Mouse (Mus musculus) G1E (cell line): Measurements from ENCODE around the gene Mpp6.

Source experiments
- CTCF ChIP-seq: IDR thresholded peaks from 2 replicates; pipeline ENCODE4 v1.5.1; 2012; ENCODE audit warnings: low read depth, low read length, inconsistent platforms, mixed read lengths
- GATA1 ChIP-seq: IDR thresholded peaks from 2 replicates; pipeline ENCODE4 v1.6.1; 2012; ENCODE audit warnings: borderline replicate concordance, low read length, inconsistent platforms, mixed read lengths
- POLR2AphosphoS5 ChIP-seq: IDR thresholded peaks from 2 replicates; pipeline ENCODE4 v1.6.1; 2012; ENCODE audit warnings: low read depth, low read length, inconsistent platforms; ENCODE audit not compliant: insufficient replicate concordance
- TAL1 ChIP-seq: conservative IDR thresholded peaks from 2 replicates; pipeline ENCODE4 v1.6.1; 2012; ENCODE audit warnings: low read depth, low read length, inconsistent platforms, mixed read lengths

GRCm38 (mm10) chr6:50214711-50215372, 104.8 kb downstream of the Mpp6 start:
- no peak for TF ChIP-seq CTCF
- TF ChIP-seq TAL1, result no peak
- no peak for TF ChIP-seq GATA1
- no peak for TF ChIP-seq POLR2AphosphoS5
